Mouse (Mus musculus): Measurements from ENCODE around the gene Stra6. TPM values are rescaled to one million over a fixed set of nuclear protein-coding genes. Genes with fewer than 3 reads are reported as not detected.

The Stra6 gene
- polyA plus RNA-seq, 1 experiment = 0.65 TPM

- WGBS = 66% methylated on average over 7 of the region's 7 CpGs
- Histone ChIP-seq H3K4me3 (replicated peaks; ENCODE audit: extremely low read depth, low read depth, low read length) (no peak overlapping the region), H3K4me1 (ENCODE audit: control insufficient read depth, insufficient read depth, low read length) (no peaks in the 10 kb centered on the region)
- TF ChIP-seq POLR2A (IDR thresholded peaks at IDR 0.05; ENCODE audit: borderline replicate concordance, extremely low read depth, low read depth, low read length) = no peak
- no peak for TF ChIP-seq CTCF (IDR thresholded peaks at IDR 0.05; ENCODE audit: insufficient read depth, low read length)
- no peak for DNase-seq
Measured at GRCm38 (mm10) chr9:58115297-58115925, 51.8 kb downstream of the Stra6 start.

DNA sequence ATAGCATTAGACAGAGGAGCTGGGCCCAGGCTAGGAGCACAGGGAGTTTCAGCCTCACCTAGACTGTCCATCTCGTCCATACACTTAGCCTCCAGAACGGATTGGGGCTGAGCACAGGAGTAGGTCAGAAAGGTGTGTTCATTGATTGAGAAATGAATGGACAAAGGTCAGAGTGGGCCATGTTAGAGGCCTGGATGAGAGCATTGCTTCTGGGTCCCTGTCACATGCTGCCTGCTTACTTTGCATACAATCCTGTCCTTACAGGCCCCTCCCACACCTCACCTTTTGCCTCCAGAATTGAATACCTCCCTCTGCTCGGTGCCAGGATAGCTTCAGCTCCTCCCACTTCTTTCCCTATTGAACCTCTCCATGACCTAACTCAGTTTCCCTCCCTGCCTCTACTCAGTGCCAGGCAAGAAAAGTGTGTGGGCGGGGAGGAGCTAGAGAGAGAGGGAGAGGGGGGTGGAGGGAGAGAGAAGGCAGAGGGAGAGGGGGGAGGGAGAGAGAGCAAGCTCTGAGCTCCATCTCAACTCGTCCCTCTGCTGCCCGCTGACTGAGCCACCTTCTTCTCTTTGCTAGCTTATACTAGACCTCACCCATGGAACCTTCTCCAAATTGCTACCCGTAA is 52.5 kb downstream of the Stra6 start:
- DNase-seq = no peak
- TF ChIP-seq POLR2A (IDR thresholded peaks at IDR 0.05; ENCODE audit: borderline replicate concordance, extremely low read depth, low read depth, low read length) (no peak), CTCF (IDR thresholded peaks at IDR 0.05; ENCODE audit: insufficient read depth, low read length) (no peak)
- H3K4me3 ChIP-seq (replicated peaks; ENCODE audit: extremely low read depth, low read depth, low read length) = no peak overlapping the region
- WGBS = 74% methylated on average over 7 of the region's 7 CpGs
- H3K4me1 ChIP-seq (ENCODE audit: control insufficient read depth, insufficient read depth, low read length) = no peaks in the 10 kb centered on the region

DNA sequence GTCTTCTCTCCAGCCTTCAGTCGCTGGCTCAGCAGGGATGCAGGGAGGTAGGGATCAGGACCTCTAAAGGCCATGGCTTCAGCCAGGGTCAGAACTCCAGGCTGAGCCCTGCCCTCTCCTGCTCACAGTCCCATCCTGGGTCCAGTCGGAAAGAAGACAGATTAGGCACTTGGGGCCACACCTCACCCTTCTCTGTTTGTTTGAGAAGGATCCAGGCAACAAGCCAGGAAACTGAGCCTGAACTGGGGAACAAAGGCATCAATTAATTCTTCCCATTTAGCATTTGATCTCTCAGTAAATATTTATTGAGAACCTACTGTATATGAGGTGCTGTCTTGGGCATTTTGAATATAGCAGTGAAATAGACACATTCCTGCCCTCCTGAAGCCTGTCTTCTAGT is 55.1 kb downstream of the Stra6 start, which contains the start of gene Ccdc33:
Gene Ccdc33 (minus strand): TSS at position 153 of the 400 bp plus-strand sequence.
- 18% methylated on average over 2 of the region's 2 CpGs for WGBS

DNA sequence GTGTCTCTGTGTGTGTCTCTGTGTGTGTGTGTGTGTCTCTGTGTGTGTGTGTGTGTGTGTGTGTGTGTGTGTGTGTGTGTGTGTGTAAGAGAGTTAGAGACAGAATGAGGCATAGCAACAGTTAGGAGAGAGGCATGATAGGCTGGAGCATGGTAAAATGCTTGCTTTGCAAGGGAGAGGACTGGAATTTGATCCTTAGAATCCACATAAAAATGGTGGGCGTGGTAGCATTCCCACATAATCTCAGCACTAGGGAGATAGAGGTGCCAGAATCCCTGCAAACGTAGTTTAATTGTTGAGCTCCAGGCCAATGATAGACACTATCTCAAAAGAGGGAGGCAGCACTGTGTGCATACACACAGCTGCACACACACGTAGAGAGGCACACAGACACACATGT is 61.5 kb downstream of the Stra6 start:
- Histone ChIP-seq H3K4me3 (replicated peaks; ENCODE audit: extremely low read depth, low read depth, low read length) (no peak overlapping the region), H3K4me1 (ENCODE audit: control insufficient read depth, insufficient read depth, low read length) (no peaks in the 10 kb centered on the region)
- WGBS = 73% methylated on average over 3 of the region's 3 CpGs
- TF ChIP-seq CTCF (IDR thresholded peaks at IDR 0.05; ENCODE audit: insufficient read depth, low read length) = no peak
- no peak for TF ChIP-seq POLR2A (IDR thresholded peaks at IDR 0.05; ENCODE audit: borderline replicate concordance, extremely low read depth, low read depth, low read length)
- DNase-seq = no peak

More for the DNA sequence above, 55.1 kb downstream of the Stra6 start, which contains the start of gene Ccdc33:
- no peaks in the 10 kb centered on the region for H3K4me1 ChIP-seq (ENCODE audit: control insufficient read depth, insufficient read depth, low read length)
- DNase-seq = no peak
- no peak within 1 kb of the TSS for H3K4me3 ChIP-seq (replicated peaks; ENCODE audit: extremely low read depth, low read depth, low read length)
- no peak for TF ChIP-seq CTCF (IDR thresholded peaks at IDR 0.05; ENCODE audit: insufficient read depth, low read length)
- TF ChIP-seq POLR2A (IDR thresholded peaks at IDR 0.05; ENCODE audit: borderline replicate concordance, extremely low read depth, low read depth, low read length) = no peak

GRCm38 (mm10) chr9:58125811-58126210 is 62.2 kb downstream of the Stra6 start:
- TF ChIP-seq CTCF (IDR thresholded peaks at IDR 0.05; ENCODE audit: insufficient read depth, low read length) (no peak), POLR2A (IDR thresholded peaks at IDR 0.05; ENCODE audit: borderline replicate concordance, extremely low read depth, low read depth, low read length) (no peak)
- WGBS = 37% methylated on average over 4 of the region's 4 CpGs
- H3K4me3 ChIP-seq (replicated peaks; ENCODE audit: extremely low read depth, low read depth, low read length) = no peak overlapping the region

GRCm38 (mm10) chr9:58128926-58129413 is 65.4 kb downstream of the Stra6 start:
- TF ChIP-seq CTCF (IDR thresholded peaks at IDR 0.05; ENCODE audit: insufficient read depth, low read length) (no peak), POLR2A (IDR thresholded peaks at IDR 0.05; ENCODE audit: borderline replicate concordance, extremely low read depth, low read depth, low read length) (no peak)
- 26% methylated on average over 13 of the region's 13 CpGs for WGBS
- no peak for DNase-seq
- H3K4me3 ChIP-seq (replicated peaks; ENCODE audit: extremely low read depth, low read depth, low read length) = no peak overlapping the region
- no peaks in the 10 kb centered on the region for H3K4me1 ChIP-seq (ENCODE audit: control insufficient read depth, insufficient read depth, low read length)

More at GRCm38 (mm10) chr9:58125811-58126210, 62.2 kb downstream of the Stra6 start:
- no peaks in the 10 kb centered on the region for H3K4me1 ChIP-seq (ENCODE audit: control insufficient read depth, insufficient read depth, low read length)
- no peak for DNase-seq

DNA sequence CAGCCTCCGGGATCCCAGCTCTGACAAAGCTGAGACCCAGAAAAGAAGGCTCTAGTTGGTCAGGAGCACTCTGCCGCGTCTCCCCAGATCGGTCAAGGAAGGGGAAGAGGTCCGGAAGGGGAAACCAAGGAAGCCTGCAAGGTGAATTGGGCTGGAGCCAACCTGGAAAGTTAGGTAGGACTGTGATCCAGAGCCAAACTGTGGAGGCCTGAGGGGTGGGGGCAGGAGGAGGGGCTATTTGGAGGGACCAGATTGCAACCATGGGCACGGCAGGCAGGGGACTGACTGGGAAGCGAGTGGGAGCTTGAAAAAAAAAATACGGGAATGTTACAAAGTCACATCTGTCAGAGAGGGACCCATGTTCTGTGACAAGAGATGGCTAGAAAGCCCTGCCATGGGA is 65.9 kb downstream of the Stra6 start:
- TF ChIP-seq POLR2A (IDR thresholded peaks at IDR 0.05; ENCODE audit: borderline replicate concordance, extremely low read depth, low read depth, low read length) (no peak), CTCF (IDR thresholded peaks at IDR 0.05; ENCODE audit: insufficient read depth, low read length) (no peak)
- Histone ChIP-seq H3K4me3 (replicated peaks; ENCODE audit: extremely low read depth, low read depth, low read length) (no peak overlapping the region), H3K4me1 (ENCODE audit: control insufficient read depth, insufficient read depth, low read length) (no peaks in the 10 kb centered on the region)
- WGBS = 35% methylated on average over 8 of the region's 8 CpGs
- no peak for DNase-seq

GRCm38 (mm10) chr9:58130909-58131308 is 67.3 kb downstream of the Stra6 start:
- DNase-seq = no peak
- Histone ChIP-seq H3K4me3 (replicated peaks; ENCODE audit: extremely low read depth, low read depth, low read length) (no peak overlapping the region), H3K4me1 (ENCODE audit: control insufficient read depth, insufficient read depth, low read length) (no peaks in the 10 kb centered on the region)
- 35% methylated on average over 3 of the region's 3 CpGs for WGBS
- TF ChIP-seq POLR2A (IDR thresholded peaks at IDR 0.05; ENCODE audit: borderline replicate concordance, extremely low read depth, low read depth, low read length) (no peak), CTCF (IDR thresholded peaks at IDR 0.05; ENCODE audit: insufficient read depth, low read length) (no peak)

- H3K4me3 ChIP-seq (replicated peaks; ENCODE audit: extremely low read depth, low read depth, low read length) = no peak overlapping the region
- 56% methylated on average over 7 of the region's 7 CpGs for WGBS
Measured at GRCm38 (mm10) chr9:58131735-58132134, 68.1 kb downstream of the Stra6 start.

More at GRCm38 (mm10) chr9:58131735-58132134, 68.1 kb downstream of the Stra6 start:
- no peak for DNase-seq
- H3K4me1 ChIP-seq (ENCODE audit: control insufficient read depth, insufficient read depth, low read length) = no peaks in the 10 kb centered on the region
- TF ChIP-seq POLR2A (IDR thresholded peaks at IDR 0.05; ENCODE audit: borderline replicate concordance, extremely low read depth, low read depth, low read length) (no peak), CTCF (IDR thresholded peaks at IDR 0.05; ENCODE audit: insufficient read depth, low read length) (no peak)
